Mouse (Mus musculus) left cerebral cortex, adult 9 months (tissue): ENCODE data around the gene Cep85l.

Source experiments
- DNase-seq, 2 experiments: peaks; one replicate each; pipeline ENCODE4 v3.0.0; 2022; ENCODE audit warnings: low spot score in 2 of 2

The Cep85l gene

DNA sequence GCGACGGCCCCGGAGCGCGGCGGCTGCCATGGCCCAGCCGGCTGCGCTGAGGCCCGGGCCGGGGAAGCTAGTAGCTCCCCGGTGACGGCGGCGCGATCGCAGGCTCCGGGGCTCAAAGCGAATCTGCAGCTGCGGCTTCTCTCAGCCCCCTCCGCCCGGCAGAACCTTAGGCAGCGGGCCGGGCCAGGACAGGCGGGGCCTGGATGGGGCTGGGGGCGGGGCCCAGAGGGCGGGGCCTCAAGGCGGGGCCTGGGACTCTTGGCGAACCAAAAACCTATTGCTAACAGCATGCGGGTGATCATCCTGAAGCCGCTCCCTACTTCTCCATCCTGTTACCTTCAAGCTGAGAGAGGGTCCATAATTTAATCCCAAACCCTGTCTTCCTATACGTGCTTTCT, at the start of gene Cep85l:
Gene Cep85l (minus strand): TSS at position 239 of the 398 bp plus-strand sequence.
- DNase-seq, result peak; percentile 65 to 84

DNA sequence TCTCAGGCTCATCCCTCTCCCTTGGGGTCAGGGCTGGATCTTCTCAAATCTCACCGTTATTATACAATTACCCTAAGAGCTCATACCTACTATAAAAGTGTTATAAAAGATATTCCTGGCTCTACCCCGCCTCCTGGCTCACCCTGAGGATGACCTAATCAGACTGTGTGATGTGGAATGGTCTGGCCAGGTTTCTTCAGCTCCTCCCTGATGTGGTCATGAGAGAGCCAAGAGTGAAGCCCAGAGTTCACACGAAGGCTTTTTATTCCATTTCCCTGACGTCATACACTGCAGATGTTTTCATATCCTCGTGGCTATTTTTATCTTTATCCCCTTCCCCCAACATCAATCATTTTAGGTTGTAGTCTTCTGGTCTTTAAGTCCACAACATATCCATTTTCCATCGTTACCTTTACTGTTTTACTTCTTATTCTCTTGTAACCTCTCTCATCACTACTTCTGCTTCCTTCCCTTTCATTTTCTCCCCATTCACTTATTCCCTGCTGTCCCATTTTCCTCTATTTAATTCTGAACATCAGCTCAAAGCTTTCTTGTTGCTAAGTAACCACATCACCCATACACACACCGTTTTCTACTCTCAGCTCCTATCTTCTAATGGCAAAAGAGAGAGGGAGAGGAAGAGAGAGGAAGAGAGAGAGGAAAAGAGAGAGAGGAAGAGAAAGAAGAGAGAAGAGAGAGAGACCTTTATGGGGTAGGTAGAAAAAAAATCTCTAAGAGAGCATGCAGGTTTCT, 49.1 kb upstream of the Cep85l start:
- DNase-seq, result no peak

DNA sequence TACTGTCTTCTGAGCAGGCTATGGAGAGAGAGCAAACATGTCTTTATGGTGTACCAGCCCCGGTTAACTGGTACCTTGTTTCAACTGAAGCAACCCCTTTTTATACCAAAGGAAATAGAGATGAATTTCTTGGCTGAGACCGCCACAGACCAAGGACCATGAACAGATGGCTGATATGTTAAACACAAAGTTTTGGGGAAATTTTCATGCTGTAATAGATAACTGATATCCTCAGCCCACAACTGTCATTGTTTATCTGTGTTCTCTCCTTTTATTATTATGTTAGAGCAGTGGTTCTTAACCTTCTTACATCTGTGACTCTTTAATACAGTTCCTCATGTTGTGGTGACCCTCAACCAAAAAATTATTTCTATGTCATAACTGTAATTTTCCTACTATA, 46.8 kb upstream of the Cep85l start:
- DNase-seq, result no peak

DNA sequence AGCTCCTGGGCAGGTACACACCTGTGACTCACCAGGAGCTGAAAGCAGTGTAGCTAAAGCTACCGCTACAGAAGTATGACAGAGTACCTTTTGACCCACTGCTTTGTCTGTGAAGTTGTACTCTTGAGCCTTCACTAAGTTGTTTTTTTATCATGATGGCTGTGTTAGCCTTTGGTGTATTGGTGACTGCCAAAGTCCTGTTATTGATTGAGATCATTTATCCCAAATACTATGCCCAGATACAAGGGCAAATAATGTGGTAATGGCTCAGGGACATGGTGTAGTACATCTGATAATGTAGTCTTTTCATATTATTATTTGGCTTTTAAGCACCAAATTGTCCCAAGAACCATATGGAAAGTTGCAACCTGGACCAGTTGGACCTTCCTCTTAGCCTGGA, 43.3 kb upstream of the Cep85l start:
- no peak for DNase-seq

DNA sequence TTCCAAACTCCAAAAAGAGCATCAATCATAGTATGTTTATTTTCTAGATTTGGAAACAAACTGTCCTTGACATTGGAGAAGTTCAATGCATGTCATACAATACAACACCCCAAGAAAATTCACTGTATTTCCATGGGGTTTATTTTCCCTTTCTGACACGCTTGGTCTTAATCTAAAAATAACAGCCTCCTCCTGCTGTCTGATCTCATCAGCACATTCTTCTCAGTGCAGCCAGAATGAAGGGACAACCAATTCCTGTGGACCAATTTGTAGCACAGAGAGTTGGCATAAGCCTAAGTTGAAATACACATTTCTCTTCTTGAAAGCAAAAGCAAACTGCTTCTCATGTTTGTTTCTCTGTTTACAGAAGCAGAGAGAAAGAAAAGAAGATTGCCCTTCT, 42.5 kb upstream of the Cep85l start:
- no peak for DNase-seq

DNA sequence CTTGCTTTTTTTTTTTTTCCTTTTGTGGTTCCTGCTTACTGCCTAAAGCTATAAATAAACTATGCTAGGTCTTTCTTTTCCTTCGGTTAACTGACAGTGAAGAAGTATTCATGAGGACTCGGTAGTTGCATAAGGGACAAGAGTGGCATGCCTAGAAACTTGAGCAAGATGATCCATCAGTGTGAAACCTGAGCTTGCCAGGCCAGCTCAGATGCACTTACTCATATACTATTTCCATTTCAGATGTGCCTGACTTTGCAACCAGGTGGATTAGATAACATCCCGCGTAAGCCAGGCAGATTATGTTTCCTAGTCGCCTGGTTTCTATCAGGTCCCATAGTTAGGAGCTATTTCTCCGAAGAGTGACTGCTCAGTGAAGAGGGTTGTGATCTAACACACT, 41.9 kb upstream of the Cep85l start:
- DNase-seq, result no peak

DNA sequence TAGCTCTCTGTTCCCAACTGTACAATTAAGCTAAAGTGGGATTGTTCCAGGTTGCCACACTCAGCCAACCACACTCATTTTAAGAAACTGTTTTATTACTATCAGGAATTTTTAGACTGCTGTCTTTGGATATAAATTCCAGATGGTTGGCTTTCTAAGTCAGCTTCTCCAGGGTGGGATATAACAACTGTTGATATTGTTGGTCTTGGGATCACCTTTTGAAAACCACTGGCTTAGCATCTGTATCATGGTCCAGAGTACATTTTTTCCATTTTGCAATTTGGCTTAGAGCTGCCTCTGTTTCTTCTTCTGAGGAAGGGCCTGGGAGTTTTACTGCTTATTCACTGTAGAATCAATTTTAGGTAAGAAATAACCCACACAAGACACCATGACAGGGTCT, 40.3 kb upstream of the Cep85l start:
- DNase-seq, result no peak

DNA sequence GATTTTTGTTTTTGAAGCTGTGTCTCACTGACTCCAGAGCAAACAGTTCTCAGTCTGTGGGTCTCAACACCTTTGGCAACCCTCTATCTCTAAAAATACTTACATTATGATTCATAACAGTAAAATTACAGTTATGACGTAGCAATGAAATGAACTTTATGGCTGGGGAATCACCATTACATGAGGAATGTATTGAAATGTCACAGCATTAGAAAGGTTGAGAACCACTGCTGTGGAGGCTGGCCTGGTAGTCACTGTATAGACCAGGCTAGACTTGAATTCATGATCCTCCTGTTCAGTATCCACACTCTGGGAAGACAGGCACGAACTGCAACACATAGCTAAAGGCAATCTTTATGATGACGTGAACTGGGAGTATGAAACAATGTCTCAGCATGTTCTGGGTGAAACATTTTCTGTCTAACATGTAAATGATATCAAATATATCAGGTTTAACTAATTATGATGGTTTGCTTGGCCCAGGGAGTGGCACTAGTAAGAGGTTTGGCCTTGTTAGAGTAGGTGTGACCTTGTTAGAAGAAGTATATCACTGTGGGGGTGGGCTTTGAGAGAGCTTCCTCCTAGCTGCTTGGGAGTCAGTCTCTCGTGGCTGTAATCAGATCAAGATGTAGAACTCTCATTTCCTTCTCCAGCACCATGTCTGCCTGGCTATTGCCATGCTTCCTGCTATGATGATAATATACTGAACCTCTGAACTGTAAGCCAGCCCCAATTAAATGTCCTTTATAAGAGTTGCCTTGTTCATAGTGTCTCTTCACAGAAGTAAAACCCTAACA, 39.6 kb upstream of the Cep85l start:
- no peak for DNase-seq

DNA sequence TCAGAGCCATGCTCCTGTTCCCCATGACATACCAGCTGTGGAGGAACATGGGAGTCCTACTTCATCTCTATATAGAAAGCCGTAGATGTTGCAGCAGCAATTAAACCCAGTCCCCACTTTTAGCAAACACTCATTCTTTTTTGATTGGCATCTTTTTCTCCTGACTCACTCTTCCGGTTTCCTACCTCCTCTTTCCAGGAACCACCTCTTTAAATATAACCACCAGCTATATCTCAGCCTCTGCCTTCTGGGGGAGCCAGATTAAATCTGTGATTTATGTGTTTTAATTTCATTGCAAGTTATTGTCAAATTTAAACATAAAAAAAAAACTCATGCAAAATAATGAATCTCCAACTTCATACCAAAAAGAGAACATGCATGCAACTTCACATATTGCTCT, 37.3 kb upstream of the Cep85l start:
- DNase-seq, result no peak

DNA sequence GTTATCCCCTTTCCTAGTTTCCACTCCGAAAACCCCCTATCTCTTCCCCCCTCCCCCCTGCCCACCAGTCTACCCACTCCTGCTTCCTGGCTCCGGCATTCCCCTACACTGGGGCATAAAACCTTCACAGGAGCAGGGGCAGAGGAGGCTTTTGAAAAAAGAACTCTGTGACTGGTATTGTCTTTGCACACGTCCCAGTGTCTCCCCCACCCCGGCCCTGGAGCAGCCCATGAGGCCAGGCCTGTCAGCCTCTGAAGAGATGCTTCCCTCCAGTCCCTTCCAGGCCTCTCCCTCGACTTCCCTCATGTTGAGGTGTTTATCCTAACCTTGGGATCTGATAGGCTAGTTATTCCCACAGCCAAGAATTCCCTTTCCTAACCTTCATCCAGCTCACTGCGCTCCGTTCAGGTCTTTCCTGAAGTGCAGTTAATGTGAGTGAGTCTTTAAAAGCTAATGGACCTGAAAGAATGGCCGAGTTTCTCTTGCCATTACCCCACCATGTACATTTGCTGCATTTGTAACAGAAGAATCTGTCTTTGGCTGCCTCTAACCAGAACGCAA, 36.5 kb upstream of the Cep85l start:
- DNase-seq, result no peak

DNA sequence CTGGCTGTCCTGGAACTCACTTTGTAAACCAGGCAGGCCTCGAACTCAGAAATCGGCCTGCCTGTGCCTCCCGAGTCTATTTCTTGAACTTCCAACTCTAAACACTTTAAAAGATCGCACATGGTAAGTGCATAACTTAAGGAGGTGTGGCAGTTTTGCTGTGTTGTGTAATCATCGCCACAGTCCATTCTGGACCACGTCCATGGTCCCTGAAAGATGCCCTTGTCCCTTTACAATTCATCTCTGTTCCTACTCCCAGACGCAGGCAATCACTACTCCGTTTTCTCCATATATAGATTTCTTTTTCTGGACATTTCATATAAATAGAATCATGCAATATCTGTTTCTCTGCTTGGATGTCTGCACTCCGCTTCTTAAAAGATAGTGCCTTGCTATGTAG, 35.5 kb upstream of the Cep85l start:
- no peak for DNase-seq

DNA sequence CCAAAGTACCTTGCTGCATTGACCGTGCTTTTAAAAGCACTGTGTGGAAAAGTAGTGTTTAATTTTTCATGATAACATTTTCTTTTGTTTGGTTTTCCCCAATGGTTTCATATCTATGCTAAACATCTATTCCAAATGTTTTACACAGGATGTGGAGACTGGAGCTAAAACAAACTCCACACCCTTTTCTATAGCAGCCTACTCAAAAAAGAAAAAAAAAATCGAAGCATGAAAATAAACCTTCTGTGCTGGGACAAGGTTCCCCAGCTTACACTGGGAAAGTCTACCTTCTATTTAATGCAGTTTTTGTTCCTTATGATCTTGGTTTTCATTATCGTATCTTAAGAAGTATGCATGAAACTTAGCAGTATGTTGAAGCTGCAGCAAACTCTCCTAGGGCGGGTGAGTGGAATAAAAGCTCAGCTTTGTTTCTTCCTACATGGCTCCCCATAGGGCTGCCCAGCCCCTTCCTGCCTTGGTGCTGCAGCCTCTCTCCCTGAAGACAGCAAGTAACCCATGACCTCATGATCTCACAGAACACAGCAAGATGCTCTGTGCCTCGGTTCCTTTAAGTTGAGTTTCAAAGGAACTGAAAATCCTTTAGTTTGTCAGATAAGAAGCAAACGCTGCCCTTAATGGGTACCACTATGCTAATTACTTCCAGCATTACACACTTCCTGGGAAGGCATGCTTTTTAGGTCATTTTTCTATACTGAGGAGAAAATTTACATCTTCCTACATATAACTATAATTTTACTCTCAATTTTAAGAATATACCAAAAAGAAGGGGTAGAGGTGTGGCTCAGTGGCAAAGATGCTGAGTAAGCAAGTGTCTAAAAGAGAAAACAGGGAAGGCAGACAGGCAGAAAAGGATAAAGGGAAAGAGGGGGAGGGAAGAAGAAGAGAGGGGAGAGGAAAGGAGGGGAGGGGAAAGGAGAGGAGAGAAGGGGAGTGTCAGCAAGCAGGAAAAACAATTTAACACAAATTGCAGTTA, 34.6 kb upstream of the Cep85l start:
- DNase-seq, result no peak

DNA sequence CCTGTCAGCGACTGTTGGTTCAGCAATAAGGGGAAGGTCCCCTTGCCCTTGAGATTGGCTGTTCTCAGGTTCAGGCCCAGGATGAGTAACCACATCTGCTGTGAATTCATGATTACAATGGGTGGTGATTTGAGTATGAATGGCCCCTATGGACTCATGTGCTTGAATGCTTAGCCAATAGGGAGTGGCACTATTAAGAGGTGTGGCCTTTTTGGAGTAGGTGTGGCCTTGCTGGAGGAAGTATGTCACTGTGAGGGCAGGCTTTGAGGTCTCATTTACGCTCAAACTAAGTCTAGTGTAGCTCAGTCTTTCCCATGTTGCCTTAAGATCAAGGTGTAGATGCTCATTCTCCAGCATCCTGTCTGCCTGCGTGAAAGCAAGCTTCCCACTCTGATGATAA, 33.2 kb upstream of the Cep85l start:
- no peak for DNase-seq

DNA sequence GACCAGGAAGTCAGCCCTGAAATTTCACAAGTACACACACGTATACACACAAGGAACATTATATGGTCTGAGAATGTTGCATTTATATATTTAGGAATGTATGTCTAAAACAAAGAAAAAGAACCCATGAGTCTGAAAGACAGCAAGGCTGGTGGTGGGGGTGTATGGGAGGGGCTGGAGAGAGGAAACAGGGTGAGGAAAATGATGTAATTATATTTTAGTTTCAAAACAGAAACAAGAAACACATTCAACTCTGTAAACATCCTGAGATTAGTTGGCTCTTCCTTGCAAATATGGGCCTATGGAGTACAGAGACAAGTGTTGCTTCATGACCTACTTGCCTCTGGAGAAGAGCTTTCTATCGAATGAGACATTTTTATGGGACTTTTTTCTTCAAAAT, 32.4 kb upstream of the Cep85l start:
- no peak for DNase-seq

DNA sequence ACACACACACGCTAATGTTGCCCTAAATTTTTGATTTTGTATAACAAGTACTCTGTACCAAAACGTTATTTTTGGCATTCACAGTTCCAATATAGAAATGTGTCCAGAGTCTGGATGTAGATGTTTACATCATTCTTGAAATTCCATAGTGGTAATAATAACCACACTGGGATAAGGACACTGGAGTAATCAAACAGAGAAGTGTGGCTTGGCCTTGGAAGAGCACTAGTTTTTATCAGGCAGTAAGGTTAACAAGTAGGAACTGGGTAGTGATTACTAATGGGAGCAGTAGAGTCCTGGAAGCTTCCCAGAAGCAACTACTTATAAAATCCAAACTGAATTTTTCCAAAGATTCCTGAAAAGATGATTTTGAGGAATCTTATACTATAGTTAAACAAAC, 31.1 kb upstream of the Cep85l start:
- no peak for DNase-seq

DNA sequence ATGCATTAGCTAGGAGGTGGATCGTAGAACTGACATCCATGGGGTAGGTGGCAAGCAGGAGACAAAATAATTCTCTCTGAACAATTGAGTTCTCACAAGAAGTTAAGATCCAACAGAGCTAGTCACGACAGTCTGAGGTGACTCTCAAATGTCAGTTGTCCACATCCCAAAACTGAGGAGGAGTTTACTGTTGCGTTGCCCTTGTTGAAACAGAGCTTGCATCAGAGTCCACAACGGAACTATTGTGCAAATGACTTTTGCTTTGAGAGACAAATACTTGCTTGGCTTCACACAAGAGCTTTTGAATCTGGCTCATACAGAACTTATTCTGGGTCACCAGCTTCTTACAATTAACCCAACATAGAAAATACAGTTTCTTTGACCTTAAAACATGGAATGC, 27.7 kb upstream of the Cep85l start:
- DNase-seq, result no peak

DNA sequence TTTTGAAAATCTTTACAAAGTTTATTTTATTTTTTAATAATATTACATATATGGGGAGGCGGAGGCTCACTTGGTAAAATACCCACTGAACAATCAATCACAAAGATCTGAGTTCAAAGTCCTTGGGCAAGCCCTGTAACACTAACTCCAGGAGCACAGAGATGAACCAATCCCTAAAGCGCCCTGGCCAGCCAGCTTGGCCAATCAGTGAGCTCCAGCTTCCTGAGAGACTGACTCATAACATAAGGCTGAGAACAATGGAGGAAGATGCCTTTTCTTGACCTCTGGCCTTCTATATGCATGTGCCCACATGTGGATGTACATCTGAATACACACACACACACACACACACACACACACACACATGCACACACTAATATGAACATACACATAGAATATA, 27.1 kb upstream of the Cep85l start:
- no peak for DNase-seq

DNA sequence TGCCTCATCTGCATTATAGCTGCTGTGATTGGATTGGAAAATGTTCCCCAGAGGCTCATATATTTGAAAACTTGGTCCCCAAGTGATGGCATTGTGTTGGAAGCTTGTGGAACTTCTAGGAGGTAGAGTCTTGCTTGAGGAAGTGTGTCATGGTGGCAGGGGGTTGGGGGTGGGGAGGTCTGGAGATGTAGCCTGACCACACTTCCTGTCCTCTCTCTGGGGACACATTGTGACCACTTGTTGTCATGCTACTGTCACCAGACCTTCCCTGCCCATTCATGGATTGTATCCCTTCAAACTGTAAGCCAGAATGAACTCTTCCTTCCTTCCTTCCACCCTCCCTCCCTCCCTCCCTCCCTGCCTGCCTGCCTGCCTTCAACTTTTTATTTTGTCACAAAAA, 22.5 kb upstream of the Cep85l start:
- DNase-seq, result no peak

DNA sequence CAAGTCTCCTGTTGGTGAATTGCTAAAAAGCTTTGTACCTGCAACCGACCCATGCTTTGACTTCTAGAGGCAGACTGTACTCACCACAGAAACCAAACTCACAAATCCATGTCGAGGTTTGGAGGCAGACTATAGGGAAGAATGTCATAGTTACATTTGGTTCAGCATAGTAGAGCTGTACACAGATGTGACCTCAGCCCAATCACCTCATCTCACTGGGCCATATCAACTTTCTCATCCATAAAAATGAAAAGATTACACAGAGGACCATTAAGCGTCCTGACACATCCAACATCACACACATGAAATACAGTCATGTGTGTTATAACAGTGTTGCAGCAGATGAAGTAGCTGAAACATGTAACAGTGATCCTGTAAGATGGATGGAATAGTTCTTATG, 19.3 kb upstream of the Cep85l start:
- DNase-seq, result no peak

DNA sequence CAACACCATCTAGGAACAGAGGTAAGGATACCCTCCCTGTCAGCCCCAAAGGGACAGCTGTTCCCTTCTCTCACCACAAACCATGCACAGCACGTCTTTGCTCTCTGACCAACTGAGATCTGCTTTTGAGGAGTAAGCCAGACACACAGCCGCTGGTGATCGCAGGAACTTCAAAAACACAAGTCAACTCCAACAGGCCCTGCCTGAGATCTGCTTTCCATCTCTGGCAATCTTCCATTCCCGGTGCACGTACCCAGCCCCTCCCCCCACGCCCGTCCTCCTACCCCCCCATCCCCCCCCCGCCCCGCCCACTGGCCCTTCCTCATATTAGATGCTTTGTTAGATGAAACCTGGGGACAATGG, 18.8 kb upstream of the Cep85l start:
- no peak for DNase-seq

DNA sequence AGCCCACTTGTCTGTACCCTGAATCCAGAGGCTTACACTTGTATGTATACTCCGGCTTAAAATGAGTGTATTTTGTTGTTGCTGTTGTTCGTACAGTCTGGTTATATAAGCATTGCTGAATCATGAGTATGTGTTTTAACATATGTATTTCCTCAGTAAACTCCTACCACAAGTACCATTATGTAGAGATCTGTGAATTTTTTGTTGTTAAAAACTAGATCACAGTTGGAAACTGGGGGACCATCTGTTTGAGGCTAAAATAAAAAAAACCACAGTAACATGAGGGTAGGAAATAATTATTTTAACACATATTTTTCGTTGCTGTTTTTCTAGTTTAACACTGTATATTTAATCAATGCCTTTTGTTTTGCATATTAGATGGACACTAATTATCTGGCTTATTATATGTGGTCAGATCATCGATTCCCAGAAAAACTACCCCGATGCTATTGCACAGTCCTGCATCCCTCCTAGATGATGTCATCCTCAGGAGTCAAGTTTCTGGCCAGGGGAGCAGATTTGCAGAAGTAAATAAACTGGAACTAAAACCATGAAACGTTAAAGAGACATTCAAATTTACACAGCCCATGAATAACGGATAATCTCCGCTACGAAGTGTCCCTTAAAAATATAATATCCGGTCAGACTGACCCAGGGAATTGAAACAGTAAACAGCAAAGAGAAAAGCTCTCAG, 18.2 kb upstream of the Cep85l start:
- DNase-seq, result no peak
